Mouse (Mus musculus): ENCODE measurements at regions not wholly inside any gene's neighbourhood (a gene's known extent, or its start where the extent isn't known, plus 50 kb on each side); places are given as distances from the start of the nearest gene placed in this dataset.

DNA sequence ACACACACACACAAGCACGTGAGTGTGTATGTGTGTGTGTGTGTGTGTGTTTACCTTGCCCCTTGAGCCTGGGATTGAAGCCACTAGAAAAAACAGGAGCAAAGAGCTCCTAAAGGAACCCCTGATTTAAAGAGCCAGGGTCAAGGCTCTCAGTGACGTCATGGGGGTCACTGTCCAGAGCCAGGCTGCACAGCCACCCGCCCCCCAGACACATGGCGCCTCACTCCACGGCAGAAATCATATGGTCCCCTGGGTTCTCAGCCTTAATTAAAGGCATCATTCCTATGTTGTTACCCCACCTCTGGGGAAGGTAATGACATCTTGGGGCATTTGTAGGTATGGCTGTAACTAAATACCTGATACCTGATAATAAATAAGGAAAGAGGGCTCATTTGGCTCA, 224.9 kb upstream of the Irx5 start:
- DNase-seq (ENCODE audit: low spot score) = no peak

DNA sequence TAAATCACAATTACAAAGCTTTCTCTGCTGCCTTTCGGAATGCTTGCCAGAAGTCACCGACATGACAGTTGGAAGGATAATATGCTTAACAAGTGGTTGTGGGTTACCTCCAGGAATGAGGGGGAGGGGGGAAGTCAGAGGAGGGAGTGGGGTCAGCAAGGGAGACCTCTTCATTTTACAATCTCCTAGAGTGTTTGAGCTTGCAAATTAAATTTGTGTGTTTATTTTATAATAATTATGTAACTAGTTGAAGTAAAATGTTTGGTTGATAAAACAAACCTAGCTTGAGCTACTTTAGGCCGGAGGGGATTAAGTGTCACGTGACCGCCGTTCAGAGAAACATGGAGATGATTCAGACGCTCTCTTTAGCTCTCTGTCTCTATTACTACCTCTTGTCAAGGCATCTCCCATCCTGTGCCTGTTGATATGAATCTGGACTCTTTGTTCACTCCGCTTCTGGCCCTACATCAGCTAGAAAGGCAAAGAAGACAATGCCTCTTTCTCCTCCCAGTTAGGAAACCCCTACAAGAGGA, 227.3 kb upstream of the Irx5 start:
- no peak for DNase-seq (ENCODE audit: low spot score)

DNA sequence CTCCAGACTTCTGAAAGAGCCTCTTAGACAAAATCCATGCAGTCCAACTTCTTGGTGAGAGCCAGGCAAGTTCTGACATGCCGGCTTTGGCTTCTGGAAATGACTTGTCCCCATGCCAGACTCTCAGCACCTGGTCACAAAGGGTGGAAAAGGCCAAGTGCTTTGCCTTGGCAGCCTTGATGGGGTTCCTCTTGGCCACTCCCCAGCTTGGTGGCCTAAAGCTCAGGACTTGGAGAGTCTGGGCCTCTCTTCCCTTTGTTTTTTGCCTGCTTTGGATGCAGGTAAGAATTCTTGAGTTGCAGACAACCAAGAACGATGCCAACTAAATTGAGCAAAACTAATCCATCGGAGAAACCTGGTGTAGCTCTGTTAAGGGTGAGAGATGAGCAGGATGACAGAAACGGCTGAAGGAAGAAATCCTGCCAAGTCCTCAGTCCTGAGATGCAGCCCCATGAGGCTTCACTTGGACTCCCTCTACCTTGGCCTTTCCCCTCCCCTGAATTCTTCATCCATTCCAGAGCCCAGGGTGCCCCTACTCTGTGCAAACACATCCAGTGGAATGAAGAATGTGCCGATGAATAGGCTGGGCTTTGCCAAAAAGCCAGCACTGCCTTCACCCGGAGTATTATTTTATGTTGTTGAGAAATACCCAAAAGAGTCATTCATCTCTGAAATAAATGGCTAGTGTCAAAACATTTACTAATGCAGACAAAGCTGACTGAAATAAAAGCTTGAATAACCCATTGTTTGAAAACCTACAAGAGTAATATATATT, 228.0 kb upstream of the Irx5 start:
- no peak for DNase-seq (ENCODE audit: low spot score)

DNA sequence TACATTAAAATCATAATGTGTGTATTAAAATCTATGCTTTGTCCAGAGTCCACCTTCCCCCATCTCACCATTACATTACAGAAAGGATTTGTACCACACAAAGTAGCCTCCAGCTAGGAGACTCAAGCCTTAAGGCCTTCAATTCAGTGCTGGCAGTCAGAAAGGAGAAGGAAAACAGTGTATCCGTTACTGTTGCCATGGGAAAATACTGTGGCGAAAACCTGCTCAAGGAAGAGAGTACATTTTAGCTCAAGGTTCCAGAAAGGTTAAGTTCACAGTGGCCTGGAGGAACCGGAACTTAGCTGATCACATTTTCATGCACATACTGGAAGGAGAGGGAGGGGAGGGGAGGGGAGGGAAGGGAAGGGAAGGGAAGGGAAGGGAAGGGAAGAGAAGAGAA, 231.8 kb upstream of the Irx5 start:
- no peak for DNase-seq (ENCODE audit: low spot score)

- DNase-seq (ENCODE audit: low spot score) = no peak
Measured at GRCm38 (mm10) chr8:92121296-92121695, 236.1 kb upstream of the Irx5 start.

- no peak for DNase-seq (ENCODE audit: low spot score)
Measured at GRCm38 (mm10) chr8:92115479-92116267, 241.8 kb upstream of the Irx5 start.

GRCm38 (mm10) chr8:92114311-92115275, 242.8 kb upstream of the Irx5 start:
- no peak for DNase-seq (ENCODE audit: low spot score)

DNA sequence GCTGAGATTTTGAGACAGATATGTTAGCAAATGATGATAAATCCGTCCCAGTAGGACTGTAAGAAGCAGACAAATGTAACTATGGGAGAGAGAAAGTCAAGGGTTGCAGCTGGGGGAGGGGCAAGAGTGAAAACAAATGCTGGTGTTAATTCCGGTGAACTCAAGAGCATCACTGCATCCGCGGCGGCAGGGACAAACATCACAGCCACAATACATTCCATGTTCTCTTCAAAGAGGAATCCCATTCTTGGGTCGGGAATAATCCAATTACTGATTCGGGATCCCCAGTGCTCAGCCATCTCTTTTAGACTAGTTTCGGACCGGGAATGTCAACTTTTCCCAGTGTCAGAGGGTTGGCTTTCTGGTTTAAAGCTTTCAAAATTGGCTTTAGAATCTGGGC, 243.5 kb upstream of the Irx5 start:
- no peak for DNase-seq (ENCODE audit: low spot score)

- DNase-seq (ENCODE audit: low spot score) = no peak
Measured at GRCm38 (mm10) chr8:92113386-92113785, 244.0 kb upstream of the Irx5 start.

- no peak for DNase-seq (ENCODE audit: low spot score)
Measured at GRCm38 (mm10) chr8:92104561-92104960, 252.9 kb upstream of the Irx5 start.

DNA sequence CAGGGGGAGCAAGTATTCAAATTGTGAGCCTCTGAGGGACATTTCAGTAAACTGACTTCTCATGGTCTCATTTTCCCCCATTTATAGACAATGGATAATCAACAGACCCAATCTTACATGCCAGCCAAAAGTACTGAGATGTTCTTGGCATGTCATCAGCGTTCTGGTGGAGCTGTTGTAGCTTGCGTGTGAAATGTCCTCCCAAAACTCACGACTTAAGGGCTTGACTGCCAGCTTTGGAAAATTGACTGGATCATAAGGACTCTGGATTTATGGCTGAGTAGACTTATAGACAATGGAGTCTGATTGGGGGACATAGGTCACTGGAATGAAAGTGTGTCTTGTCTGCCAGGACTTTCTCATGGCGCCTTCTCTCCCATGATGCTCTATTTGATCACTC, 254.9 kb upstream of the Irx5 start:
- no peak for DNase-seq (ENCODE audit: low spot score)

DNA sequence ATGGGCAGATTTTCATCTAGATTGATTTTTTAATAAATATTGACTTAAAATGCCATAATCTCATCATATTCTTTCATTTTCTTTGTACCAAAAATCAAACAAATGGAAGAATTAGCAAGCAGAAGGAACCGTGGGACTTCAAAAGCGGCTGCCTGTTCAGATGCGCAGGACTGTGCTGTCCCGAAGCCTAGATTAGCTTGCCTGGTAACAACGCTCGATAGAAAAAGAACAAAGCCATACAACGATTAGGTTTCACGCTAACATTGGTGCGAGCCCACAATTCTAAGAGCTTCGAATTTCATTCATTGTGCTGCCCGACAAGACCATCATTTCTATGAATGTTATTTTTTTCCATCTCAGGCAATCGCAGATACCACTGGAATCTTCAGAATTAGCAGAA, 262.1 kb upstream of the Irx5 start:
- DNase-seq (ENCODE audit: low spot score) = no peak

DNA sequence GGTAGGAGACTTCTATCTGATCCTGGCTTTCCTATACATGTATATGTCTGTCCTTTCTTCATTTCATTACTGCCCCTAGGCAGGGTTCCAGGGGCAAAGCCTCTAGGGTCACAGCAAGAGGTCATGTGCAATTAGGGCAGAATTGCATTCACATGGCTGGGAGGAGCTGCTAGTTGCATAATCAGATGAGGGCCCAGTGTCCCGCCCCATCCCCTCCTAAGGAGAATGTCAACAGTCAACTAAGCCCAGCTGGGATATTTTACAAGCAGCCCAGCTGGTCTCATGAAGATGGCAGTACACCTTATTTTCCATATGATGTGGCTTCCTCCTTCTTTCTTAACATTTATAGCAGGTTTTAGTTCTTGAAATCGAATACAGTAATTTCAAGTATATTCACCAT, 273.3 kb upstream of the Irx5 start:
- DNase-seq (ENCODE audit: low spot score) = no peak

- DNase-seq (ENCODE audit: low spot score) = no peak
Measured at GRCm38 (mm10) chr8:92081900-92082299, 275.5 kb upstream of the Irx5 start.

DNA sequence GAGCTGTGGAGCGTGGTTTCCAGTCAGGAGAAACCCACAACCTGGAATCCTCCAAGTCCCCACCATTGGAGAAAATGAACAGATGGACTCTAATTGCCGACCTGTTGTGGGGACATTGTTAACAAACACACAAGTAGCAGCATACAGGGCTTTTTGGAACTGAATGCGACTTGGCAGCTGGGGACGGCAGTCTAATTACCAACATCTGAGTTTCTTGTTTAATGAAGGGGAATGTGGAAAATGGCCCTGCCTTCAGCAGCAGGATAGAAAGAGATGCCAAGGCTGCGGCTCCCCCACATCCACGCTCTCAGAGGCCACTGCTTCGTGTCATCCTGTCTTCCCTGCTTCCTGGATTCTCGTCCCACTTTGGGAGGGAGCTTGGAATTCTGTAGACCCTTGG, 276.6 kb upstream of the Irx5 start:
- DNase-seq (ENCODE audit: low spot score) = no peak

DNA sequence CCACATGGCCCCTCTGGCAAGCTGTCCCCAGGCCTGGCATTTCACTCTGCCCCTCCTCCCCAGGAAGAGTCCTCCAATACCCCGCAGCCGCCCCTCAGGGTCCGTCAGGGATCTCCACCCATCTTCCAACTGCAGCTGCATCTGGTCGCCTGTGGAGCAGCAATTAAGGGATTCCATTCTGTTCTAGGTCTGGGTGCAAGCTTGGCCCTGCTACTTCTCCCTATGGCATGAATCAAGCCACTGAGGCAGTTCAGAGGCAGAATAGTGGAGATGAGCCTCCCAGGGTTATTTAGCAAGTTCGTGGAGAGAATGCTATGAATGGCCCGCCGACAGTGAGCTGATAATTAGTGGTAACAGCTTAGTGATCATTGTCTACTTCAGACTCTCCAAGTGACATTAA, 275.7 kb upstream of the Irx3 start:
- DNase-seq (ENCODE audit: low spot score) = no peak

DNA sequence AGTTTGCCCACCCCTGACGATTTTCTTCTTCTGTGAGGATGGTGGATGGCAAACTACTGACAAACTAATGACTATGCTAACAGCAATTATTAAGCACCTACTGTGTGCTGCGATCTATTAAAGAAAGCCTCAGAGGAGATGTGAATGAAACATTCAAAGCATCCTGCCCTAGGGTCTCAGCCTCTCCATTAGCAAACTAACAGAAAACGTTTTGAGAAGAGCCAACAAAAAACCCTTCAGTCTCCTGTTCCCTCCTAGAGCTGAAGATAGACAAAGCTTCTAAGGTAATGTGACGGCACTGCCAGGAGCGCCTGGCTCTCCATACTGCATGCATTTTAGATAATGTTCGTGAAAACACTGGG, 270.4 kb upstream of the Irx3 start:
- DNase-seq (ENCODE audit: low spot score) = no peak

DNA sequence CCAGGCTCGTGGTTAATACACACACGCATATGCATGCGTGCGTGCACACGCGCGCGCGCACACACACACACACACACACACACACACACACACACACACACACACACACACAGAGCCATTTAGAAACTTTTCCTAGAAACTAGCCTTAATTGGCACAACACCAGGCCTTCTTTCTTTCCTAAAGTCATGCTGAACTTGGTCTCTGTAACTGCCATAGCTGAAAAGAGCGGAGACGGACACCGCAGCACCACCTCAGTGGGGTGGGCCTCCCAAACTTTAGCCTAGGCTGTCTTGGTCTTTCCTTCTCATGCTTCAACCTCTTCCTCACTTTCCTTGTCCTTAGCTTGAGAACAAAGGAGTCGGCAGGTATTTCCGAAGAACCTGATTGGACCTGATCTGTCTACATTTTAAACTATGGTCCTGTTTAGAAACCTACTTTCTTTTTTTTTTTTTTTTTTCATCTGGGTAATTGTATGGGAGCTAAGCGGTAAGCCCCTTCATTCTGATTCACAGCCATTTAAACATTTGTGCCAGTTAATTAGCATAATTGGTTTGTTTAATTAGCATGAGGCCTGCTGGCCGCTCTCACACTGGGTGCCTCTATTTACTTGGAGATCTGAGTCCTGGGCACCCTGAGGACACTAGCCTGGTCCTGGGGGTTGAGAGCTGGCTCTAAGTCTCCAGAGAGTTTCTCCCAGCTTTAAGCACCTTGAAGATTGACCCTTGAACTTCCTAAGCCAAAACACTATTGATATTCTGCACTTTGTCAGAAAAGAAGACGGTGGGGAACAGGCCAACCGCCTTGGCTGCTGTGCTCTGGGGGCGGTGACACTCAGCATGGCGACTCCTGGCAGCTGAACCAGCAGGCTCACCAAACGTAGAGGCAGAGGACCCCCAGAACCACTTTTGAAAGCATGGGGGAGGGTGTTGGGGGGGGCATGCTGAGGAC, 269.7 kb upstream of the Irx3 start:
- DNase-seq (ENCODE audit: low spot score) = no peak

DNA sequence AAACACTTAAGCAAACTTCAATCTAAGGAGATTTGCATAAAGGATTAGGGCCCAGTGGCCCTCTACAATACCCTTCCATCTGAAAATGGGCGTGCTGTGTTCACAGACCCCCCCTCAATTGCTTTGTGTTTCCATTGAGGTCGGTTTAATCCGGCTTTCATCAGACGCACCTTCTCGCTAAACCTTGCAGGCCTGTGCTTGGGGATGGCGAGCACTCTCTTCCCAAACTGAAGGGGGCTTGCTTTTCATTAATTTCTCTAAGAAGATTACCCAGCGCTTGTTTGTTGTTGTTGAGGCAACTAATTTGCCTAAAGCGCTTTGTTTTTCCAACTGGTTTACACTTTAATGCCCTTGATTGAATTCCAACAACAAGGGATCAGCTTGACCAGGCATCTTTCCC, 268.8 kb upstream of the Irx3 start:
- no peak for DNase-seq (ENCODE audit: low spot score)

DNA sequence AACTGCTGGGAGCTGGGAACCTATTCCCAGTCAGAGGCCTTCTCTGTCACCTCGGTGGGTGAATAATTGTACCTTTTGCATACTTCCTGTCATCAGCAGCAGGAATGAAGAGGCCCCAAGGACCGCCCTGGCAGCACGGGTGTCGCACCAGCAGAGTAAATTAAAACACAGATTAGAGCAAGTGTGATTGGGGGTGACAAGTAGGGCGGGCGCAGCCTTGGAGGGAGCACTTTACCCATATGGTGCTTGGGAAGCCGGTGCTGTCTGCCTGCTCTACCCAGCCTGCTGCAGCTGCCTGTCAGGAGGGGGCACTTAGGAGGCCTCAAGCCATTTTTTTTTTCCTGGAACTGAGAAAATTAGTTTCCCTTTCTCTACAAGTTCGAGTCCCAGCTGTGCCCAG, 264.6 kb upstream of the Irx3 start:
- no peak for DNase-seq (ENCODE audit: low spot score)

DNA sequence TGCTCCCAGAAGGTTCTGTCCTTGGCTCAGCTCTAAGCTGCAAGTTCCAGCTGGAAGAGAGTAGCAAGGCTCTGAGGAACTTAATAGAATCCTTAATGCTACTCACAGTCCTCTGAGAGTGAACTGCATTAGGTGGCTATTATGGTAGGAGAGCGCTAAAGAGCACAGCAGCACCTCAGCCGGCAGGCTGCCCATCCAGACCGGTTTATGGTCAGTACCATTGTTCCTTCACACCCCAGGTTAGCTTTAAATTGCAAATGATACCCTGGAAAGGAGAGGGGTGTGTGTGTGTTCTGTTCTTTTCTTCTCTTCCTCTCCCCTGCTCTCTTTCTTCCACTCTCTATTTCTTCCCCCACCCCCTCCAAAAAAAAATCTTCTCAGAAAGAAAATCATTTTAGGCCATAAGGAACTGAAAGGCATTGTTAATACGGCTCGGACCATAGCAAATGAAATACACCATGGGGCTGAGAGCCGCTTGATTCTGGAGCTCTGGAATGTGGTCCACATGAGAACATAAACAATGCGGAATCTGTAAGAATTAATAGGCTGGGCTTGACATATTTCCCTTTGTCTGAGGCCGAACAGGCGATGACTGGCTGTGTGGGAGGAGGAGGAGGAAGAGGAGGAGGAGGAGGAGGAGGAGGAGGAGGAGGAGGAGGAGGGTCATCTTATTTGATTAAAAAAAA, 263.8 kb upstream of the Irx3 start:
- DNase-seq (ENCODE audit: low spot score) = no peak
